Mouse (Mus musculus): Measurements from ENCODE around the gene Stxbp3. TPM values are rescaled to one million over a fixed set of nuclear protein-coding genes. Genes with fewer than 3 reads are reported as not detected.

Stxbp3 gene
- polyA plus RNA-seq, 2 experiments, result 28.4 to 33.0 TPM

DNA sequence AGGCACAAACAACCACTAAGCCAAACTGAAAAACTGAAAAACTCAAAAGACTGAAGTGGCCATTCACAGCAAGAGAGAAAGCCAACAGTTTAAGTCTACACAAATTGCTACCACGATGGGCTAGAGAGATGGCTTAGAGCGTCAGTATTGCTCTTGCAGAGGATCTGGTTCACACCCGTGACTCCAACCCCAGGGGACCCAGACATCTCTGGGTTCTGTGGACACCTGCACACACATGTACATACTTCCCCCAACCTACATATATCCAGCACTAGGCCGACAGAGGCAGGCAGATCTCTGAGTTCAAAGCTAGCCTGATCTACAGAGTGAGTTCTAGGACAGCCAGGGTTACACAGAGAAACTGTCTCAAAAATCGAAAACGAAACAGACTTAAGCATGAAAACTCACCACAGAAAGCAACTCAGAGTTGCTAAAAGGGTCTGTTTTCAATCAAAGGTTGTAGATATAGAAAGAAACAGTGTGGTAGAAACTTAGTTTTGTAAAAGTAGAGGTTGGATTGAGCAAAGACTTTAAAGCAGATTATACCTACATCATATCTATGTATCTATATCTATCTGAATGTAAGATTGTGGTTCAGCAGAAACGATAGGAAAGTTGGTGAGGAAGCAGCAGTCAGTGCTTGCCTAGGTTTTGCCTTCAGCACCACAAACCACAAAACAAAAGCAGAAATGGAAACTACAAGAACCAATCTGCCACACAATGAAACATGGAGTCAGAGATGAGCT, 44.6 kb downstream of the Stxbp3 start:
- TF ChIP-seq POLR2A (IDR thresholded peaks at IDR 0.05; ENCODE audit: borderline replicate concordance, extremely low read depth, insufficient read depth, insufficient read length), result no peak
- Histone ChIP-seq H3K27me3 (ENCODE audit: control insufficient read depth, insufficient read depth, low read length) (no peaks in the 10 kb centered on the region), H3K36me3 (ENCODE audit: control insufficient read depth, insufficient read depth, low read length) (peaks cover 59% of the 10 kb centered on the region), H3K4me2 (replicated peaks; ENCODE audit: low read depth, low read length, severe bottlenecking) (no peak overlapping the region), H3K4me1 (ENCODE audit: control insufficient read depth, insufficient read depth, low read length) (peaks cover 18% of the 10 kb centered on the region), H3K27ac (replicated peaks; ENCODE audit: low read depth, low read length) (no peak overlapping the region), H3K9ac (ENCODE audit: low read depth, low read length, severe bottlenecking) (no peak overlapping the region), H3K9me3 (ENCODE audit: control insufficient read depth, low read length) (no peaks in the 10 kb centered on the region), H3K4me3 (replicated peaks; ENCODE audit: low read length) (no peak overlapping the region)
- no peak for DNase-seq (ENCODE audit: low spot score)
- ATAC-seq (ENCODE audit: low FRiP score, low read depth), result no peak
- WGBS, result 89% methylated on average over 7 of the region's 7 CpGs

DNA sequence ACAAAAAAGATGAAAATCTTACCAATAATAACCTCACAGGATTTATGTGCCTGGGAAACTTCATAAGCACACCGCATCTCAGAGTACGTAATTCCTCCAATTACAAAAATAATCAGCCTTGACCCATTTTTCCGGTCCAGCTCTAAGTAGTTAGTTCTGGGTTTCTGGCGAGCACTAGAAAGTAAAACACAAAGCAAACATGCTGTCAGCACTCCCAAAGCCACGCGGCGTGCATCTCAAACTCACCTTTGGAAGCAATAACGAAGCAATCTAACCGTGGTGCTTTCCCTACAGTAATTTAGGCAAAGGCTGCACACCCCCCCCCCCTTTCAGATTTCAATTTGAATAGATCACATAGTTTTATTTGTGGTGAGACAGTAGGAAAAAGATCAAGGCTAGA, 45.5 kb downstream of the Stxbp3 start:
- Histone ChIP-seq H3K4me3 (replicated peaks; ENCODE audit: low read length) (no peak overlapping the region), H3K4me2 (replicated peaks; ENCODE audit: low read depth, low read length, severe bottlenecking) (no peak overlapping the region), H3K27ac (replicated peaks; ENCODE audit: low read depth, low read length) (no peak overlapping the region), H3K27me3 (ENCODE audit: control insufficient read depth, insufficient read depth, low read length) (no peaks in the 10 kb centered on the region), H3K36me3 (ENCODE audit: control insufficient read depth, insufficient read depth, low read length) (peaks cover 50% of the 10 kb centered on the region), H3K9me3 (ENCODE audit: control insufficient read depth, low read length) (no peaks in the 10 kb centered on the region), H3K4me1 (ENCODE audit: control insufficient read depth, insufficient read depth, low read length) (peaks cover 21% of the 10 kb centered on the region), H3K9ac (ENCODE audit: low read depth, low read length, severe bottlenecking) (no peak overlapping the region)
- no peak for DNase-seq (ENCODE audit: low spot score)
- 58% methylated on average over 9 of the region's 9 CpGs for WGBS
- no peak for TF ChIP-seq POLR2A (IDR thresholded peaks at IDR 0.05; ENCODE audit: borderline replicate concordance, extremely low read depth, insufficient read depth, insufficient read length)
- no peak for ATAC-seq (ENCODE audit: low FRiP score, low read depth)

DNA sequence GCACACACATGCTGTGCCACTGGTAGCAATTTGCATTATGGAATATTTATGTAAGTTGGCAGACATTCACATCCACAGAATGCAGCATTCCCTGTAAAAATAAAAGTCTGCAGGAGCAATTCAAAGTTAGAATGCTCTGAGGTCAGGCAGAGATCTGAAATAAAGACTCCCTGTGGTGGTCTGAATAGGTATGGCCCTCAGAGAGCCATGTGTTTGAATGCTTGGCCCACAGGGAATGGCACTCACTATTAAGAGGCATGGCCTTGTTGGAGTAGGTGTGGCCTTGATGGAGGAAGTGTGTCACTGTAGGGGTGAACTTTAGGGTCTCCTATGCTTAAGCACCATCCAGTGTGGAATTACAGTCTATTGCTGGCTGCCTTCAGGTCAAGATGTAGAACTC, 47.9 kb downstream of the Stxbp3 start:
- TF ChIP-seq POLR2A (IDR thresholded peaks at IDR 0.05; ENCODE audit: borderline replicate concordance, extremely low read depth, insufficient read depth, insufficient read length), result no peak
- H3K9ac ChIP-seq (ENCODE audit: low read depth, low read length, severe bottlenecking), result no peak overlapping the region
- H3K36me3 ChIP-seq (ENCODE audit: control insufficient read depth, insufficient read depth, low read length), result peaks cover 32% of the 10 kb centered on the region
- H3K27ac ChIP-seq (replicated peaks; ENCODE audit: low read depth, low read length), result no peak overlapping the region
- H3K4me2 ChIP-seq (replicated peaks; ENCODE audit: low read depth, low read length, severe bottlenecking), result no peak overlapping the region
- H3K4me1 ChIP-seq (ENCODE audit: control insufficient read depth, insufficient read depth, low read length), result peaks cover 40% of the 10 kb centered on the region
- no peak overlapping the region for H3K4me3 ChIP-seq (replicated peaks; ENCODE audit: low read length)
- ATAC-seq (ENCODE audit: low FRiP score, low read depth) (no peak), DNase-seq (ENCODE audit: low spot score) (no peak)
- H3K9me3 ChIP-seq (ENCODE audit: control insufficient read depth, low read length), result no peaks in the 10 kb centered on the region
- H3K27me3 ChIP-seq (ENCODE audit: control insufficient read depth, insufficient read depth, low read length), result no peaks in the 10 kb centered on the region

DNA sequence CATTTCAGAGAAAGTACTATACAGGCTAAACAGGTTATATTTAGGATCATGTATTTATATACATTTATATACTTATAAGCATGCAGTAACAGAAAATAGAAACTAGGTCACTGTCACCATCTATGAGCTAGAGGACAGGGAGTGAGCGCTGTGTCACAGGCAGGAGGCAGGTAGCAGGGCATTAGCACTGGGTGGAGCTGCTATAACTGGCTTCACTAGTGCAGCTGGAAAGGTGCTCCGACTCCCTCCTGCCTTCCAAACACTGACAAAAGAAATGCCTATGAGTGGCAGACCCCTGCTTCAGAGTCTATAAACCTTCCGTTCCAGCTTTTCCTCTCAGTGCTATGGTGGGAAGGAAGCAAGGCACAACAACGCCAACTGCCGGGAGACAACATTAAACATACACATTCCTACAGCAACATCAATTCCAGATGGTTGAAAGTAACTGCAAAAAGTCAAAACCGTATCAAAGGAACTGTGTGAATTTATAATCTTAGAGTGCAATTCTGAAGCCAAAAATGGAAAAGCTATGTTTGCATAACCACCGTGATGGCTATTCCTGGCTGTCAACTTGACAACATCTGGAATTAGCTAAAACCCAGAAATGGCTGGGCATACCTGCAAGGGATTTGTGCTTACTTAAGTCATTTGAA, 49.1 kb downstream of the Stxbp3 start:
- H3K4me3 ChIP-seq (replicated peaks; ENCODE audit: low read length), result no peak overlapping the region

DNA sequence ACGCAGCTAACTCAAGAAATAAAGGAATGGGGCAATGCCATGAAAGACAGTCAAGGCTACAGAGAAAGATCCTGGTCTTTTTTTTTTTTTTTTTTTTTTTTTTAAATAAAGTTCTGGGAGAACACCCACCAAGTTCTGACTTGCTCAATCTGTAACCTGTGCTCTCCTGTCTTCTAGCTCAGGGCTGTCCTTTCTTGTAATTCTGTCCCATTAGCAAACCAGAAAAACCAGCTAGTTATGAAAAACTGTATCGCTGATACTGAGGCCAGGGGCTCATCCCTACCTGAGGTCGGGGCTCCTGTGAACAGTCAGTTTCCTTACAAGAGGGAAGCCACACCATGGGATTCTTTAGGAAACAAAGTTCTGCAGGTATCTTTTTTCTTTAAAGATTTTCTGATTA, 49.8 kb downstream of the Stxbp3 start:
- DNase-seq (ENCODE audit: low spot score), result peak; percentile 49
- TF ChIP-seq POLR2A (IDR thresholded peaks at IDR 0.05; ENCODE audit: borderline replicate concordance, extremely low read depth, insufficient read depth, insufficient read length), result no peak
- Histone ChIP-seq H3K4me1 (ENCODE audit: control insufficient read depth, insufficient read depth, low read length) (peaks cover 44% of the 10 kb centered on the region), H3K27ac (replicated peaks; ENCODE audit: low read depth, low read length) (no peak overlapping the region), H3K4me3 (replicated peaks; ENCODE audit: low read length) (no peak overlapping the region), H3K36me3 (ENCODE audit: control insufficient read depth, insufficient read depth, low read length) (peaks cover 19% of the 10 kb centered on the region), H3K27me3 (ENCODE audit: control insufficient read depth, insufficient read depth, low read length) (no peaks in the 10 kb centered on the region), H3K9ac (ENCODE audit: low read depth, low read length, severe bottlenecking) (no peak overlapping the region), H3K4me2 (replicated peaks; ENCODE audit: low read depth, low read length, severe bottlenecking) (no peak overlapping the region), H3K9me3 (ENCODE audit: control insufficient read depth, low read length) (no peaks in the 10 kb centered on the region)
- 74% methylated on average over 3 of the region's 3 CpGs for WGBS
- ATAC-seq (ENCODE audit: low FRiP score, low read depth), result no peak

More for the DNA sequence above, 49.1 kb downstream of the Stxbp3 start:
- no peaks in the 10 kb centered on the region for H3K27me3 ChIP-seq (ENCODE audit: control insufficient read depth, insufficient read depth, low read length)
- DNase-seq (ENCODE audit: low spot score), result peak; percentile 65
- no peak overlapping the region for H3K9ac ChIP-seq (ENCODE audit: low read depth, low read length, severe bottlenecking)
- H3K4me2 ChIP-seq (replicated peaks; ENCODE audit: low read depth, low read length, severe bottlenecking), result no peak overlapping the region; the same call in 1 of the 2 replicates
- H3K9me3 ChIP-seq (ENCODE audit: control insufficient read depth, low read length), result no peaks in the 10 kb centered on the region
- ATAC-seq (ENCODE audit: low FRiP score, low read depth), result peak; percentile 64
- TF ChIP-seq POLR2A (IDR thresholded peaks at IDR 0.05; ENCODE audit: borderline replicate concordance, extremely low read depth, insufficient read depth, insufficient read length), result no peak
- peaks cover 25% of the 10 kb centered on the region for H3K36me3 ChIP-seq (ENCODE audit: control insufficient read depth, insufficient read depth, low read length)
- 13% methylated on average over 7 of the region's 7 CpGs for WGBS
- peaks cover 44% of the 10 kb centered on the region for H3K4me1 ChIP-seq (ENCODE audit: control insufficient read depth, insufficient read depth, low read length)
- H3K27ac ChIP-seq (replicated peaks; ENCODE audit: low read depth, low read length), result peak overlapping the region; percentile 79
